Mouse (Mus musculus) neural tube, embryonic 11.5 days (tissue): ENCODE measurements around the gene Fbxo7. TPM values are rescaled to one million over a fixed set of nuclear protein-coding genes. Genes with fewer than 3 reads are reported as not detected.
"Not testable (repeated sequence)": the region's sequence is repeated elsewhere in the genome, so short reads cannot be mapped to it uniquely, and the experiment has no call there.

ENCODE experiments used
- ATAC-seq: fragments of 200-750 bp; cut with Nextera tagmentation; 2 replicates; pipeline ENCODE4 v1.8.0; 2017; ENCODE audit warnings: moderate number of reproducible peaks, mild to moderate bottlenecking, moderate TSS enrichment, moderate library complexity; ENCODE audit not compliant: insufficient read depth, low FRiP score, low TSS enrichment
- DNase-seq: peaks from one replicate; pipeline ENCODE4 v3.0.0-alpha.2; 2015; ENCODE audit warnings: low spot score
- H3K27ac ChIP-seq: fragments of 300-500 bp; sonication (generic); 2 replicates; pipeline ENCODE4 v1.5.1; 2014; ENCODE audit warnings: low read depth, mild to moderate bottlenecking, low read length
- H3K27me3 ChIP-seq: fragments of 300-500 bp; sonication (generic); 2 replicates; pipeline ENCODE4 v1.6.1; 2014; ENCODE audit warnings: mild to moderate bottlenecking, low read length, mixed read lengths; ENCODE audit not compliant: control insufficient read depth, insufficient read depth
- H3K36me3 ChIP-seq: fragments of 300-500 bp; sonication (generic); 2 replicates; pipeline ENCODE4 v1.6.1; 2014; ENCODE audit warnings: mild to moderate bottlenecking, low read length, moderate library complexity, mixed read lengths; ENCODE audit not compliant: control insufficient read depth, insufficient read depth
- H3K4me1 ChIP-seq: fragments of 300-500 bp; sonication (generic); 2 replicates; pipeline ENCODE4 v1.6.1; 2014; ENCODE audit warnings: low read length, mixed read lengths; ENCODE audit not compliant: control insufficient read depth, insufficient read depth
- H3K4me2 ChIP-seq: fragments of 300-500 bp; sonication (generic); 2 replicates; pipeline ENCODE4 v1.6.1; 2014; ENCODE audit warnings: low read depth, mild to moderate bottlenecking, moderate library complexity
- H3K4me3 ChIP-seq: fragments of 300-500 bp; sonication (generic); 2 replicates; pipeline ENCODE4 v1.5.1; 2014; ENCODE audit warnings: low read depth, low read length
- H3K9ac ChIP-seq: fragments of 300-500 bp; sonication (generic); 2 replicates; pipeline ENCODE4 v1.6.1; 2014; ENCODE audit warnings: mild to moderate bottlenecking, low read length
- H3K9me3 ChIP-seq: fragments of 300-500 bp; sonication (generic); 2 replicates; pipeline ENCODE4 v1.6.1; 2016; ENCODE audit warnings: low read length; ENCODE audit not compliant: control insufficient read depth
- WGBS: fragments of 180-500 bp; shearing (Covaris S2); extraction: QIAGEN DNeasy Blood & Tissue Kit; methylation state at CpG from one replicate; pipeline ENCODE4 v1.1.7; 2014; 5-methylcytosine and 5-hydroxymethylcytosine counted together
- polyA plus RNA-seq: library from polyadenylated mRNA; unstranded; fragments of >200 nt; fragmentation: Nextera tagmentation; extraction: Ambion mirVana; gene quantifications from 2 replicates; pipeline ENCODE4 v1.2.1, GENCODE M21; 2014

Gene Fbxo7
- polyA plus RNA-seq, 1 experiment from 2014 or later, result 22.9 TPM

DNA sequence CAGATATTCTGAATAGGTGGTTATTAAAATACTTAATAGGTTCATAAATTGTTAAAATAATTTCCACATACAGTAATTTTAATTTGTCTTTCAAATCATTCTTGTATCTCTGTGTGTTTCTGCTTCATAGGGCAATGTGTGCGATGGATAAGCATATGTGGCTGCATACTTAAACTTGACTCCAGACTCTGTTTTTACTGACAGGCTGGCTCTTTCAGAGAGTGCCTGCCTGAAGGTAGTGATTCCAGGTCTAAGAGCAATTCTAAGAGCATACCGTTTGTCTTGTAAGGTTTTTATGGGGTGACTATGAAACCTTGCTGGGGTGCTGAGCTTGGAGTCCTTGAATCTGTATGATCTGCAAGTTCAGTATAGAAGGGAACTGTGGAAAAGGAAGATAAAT is 4.1 kb downstream of the Fbxo7 start:
- no peaks in the 10 kb centered on the region for H3K9me3 ChIP-seq
- no peak overlapping the region for H3K27ac ChIP-seq
- no peaks in the 10 kb centered on the region for H3K27me3 ChIP-seq
- H3K36me3 ChIP-seq, result no peaks in the 10 kb centered on the region
- H3K4me2 ChIP-seq, result no peak overlapping the region
- no peak overlapping the region for H3K9ac ChIP-seq
- ATAC-seq, result no peak
- WGBS, result 82% methylated on average over 2 of the region's 2 CpGs
- H3K4me3 ChIP-seq, result no peak overlapping the region
- DNase-seq, result no peak
- H3K4me1 ChIP-seq, result no peaks in the 10 kb centered on the region

DNA sequence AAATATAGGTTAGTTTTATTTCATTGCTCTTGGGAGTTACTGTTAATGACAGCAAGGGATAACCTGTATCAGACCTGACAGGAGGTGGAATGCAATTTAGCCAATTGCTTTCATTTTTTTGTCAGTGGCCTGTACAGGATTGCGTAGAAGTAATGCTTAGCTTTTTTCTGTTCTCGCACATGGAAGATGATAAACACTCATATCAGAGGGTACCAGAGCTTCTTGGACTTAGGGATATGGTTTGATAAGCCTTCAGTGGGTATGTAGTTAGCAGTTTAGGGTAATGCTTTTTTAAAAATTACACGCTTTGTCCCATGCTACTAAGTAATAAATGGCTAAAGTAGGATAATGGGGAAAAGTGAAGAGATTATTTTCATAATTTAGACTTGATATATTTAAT is 4.6 kb downstream of the Fbxo7 start:
- no peak for ATAC-seq
- H3K36me3 ChIP-seq, result no peaks in the 10 kb centered on the region
- 96% methylated on average over 3 of the region's 3 CpGs for WGBS

GRCm38 (mm10) chr10:86026807-86027206 is 5.0 kb downstream of the Fbxo7 start:
- not testable (repeated sequence) for DNase-seq, H3K4me2 ChIP-seq, H3K27me3 ChIP-seq, H3K27ac ChIP-seq, ATAC-seq, H3K9ac ChIP-seq, H3K4me1 ChIP-seq, H3K36me3 ChIP-seq, H3K4me3 ChIP-seq, H3K9me3 ChIP-seq
- 83% methylated on average over 1 of the region's 1 CpGs for WGBS

More for the DNA sequence above, 4.6 kb downstream of the Fbxo7 start:
- Histone ChIP-seq H3K27me3 (no peaks in the 10 kb centered on the region), H3K9ac (no peak overlapping the region), H3K9me3 (no peaks in the 10 kb centered on the region), H3K4me3 (no peak overlapping the region), H3K27ac (no peak overlapping the region), H3K4me2 (no peak overlapping the region), H3K4me1 (no peaks in the 10 kb centered on the region)
- no peak for DNase-seq

GRCm38 (mm10) chr10:86030743-86031142 is 9.0 kb downstream of the Fbxo7 start:
- Histone ChIP-seq H3K4me2 (no peak overlapping the region), H3K9ac (no peak overlapping the region), H3K36me3 (no peaks in the 10 kb centered on the region), H3K4me1 (0 out of 2 replicates have a peak, but pooled peaks cover 3% of the 10 kb centered on the region), H3K4me3 (no peak overlapping the region), H3K27me3 (no peaks in the 10 kb centered on the region), H3K27ac (no peak overlapping the region), H3K9me3 (no peaks in the 10 kb centered on the region)
- DNase-seq (no peak), ATAC-seq (no peak)
- WGBS, result 93% methylated on average over 7 of the region's 7 CpGs

DNA sequence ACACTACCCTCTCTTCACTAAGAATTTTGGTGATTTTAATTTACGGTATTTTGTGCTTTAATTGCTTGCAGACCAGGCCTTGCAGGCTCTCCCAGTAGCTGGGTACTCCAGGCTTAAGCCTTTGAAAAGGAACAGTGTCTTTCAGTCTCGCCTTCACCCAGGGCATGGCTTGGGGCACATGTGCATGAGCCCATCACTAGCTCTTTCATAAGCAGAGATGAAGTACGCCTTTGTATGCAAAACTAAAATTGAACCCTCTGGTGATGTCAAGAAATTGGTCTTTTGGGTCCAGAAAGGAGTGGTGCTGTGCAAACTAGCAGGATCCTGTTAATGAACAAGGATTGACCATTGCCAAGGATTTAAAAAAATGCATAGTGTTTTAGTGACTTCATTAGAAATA is 10.7 kb downstream of the Fbxo7 start:
- ATAC-seq, result no peak
- Histone ChIP-seq H3K27me3 (no peaks in the 10 kb centered on the region), H3K4me1 (0 out of 2 replicates have a peak, but pooled peaks cover 3% of the 10 kb centered on the region), H3K4me3 (no peak overlapping the region), H3K36me3 (no peaks in the 10 kb centered on the region), H3K9ac (no peak overlapping the region), H3K9me3 (no peaks in the 10 kb centered on the region), H3K27ac (no peak overlapping the region), H3K4me2 (no peak overlapping the region)
- 72% methylated on average over 3 of the region's 3 CpGs for WGBS
- DNase-seq, result no peak

DNA sequence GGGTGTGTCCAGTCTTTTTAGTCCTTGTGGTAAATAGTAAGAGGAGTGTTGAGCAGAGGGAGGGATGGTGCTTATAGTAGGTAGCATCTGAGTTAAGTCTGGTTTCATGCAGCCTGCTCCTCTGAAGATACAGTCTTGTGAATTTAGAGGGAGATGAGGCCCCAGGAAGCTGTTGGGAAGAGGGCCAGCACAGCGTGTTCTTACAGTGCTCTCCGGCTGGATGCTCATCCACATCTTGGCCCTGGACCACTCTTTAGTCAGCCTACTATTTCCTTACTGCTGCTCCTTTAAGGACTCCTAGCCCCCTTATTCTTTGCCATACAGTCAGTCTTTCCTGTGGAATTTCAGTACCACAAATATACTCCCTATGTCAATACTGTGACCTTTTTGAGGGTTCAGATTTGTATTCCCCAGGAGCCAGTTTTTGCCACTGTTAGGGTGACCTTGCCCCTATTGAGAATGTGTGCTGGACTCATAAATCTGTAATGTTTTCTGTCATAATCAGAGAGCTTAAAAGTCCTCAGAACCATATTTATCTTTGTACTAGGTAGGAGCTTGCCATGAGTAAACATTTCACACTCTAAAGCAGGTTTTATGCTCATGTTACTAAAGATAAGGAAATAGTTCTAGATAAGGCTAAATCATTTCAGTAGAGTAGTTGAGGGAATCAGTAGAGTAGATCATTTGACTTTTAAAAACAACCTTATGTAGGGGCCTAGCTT is 12.4 kb downstream of the Fbxo7 start:
- Histone ChIP-seq H3K36me3 (no peaks in the 10 kb centered on the region), H3K9ac (no peak overlapping the region), H3K4me3 (no peak overlapping the region), H3K4me1 (0 out of 2 replicates have a peak, but pooled peaks cover 3% of the 10 kb centered on the region), H3K27ac (no peak overlapping the region), H3K27me3 (no peaks in the 10 kb centered on the region), H3K9me3 (no peaks in the 10 kb centered on the region), H3K4me2 (no peak overlapping the region)
- DNase-seq, result no peak
- WGBS, result 89% methylated on average over 2 of the region's 2 CpGs
- no peak for ATAC-seq

- no peak overlapping the region for H3K4me2 ChIP-seq
- no peak overlapping the region for H3K9ac ChIP-seq
- no peak overlapping the region for H3K4me3 ChIP-seq
- no peaks in the 10 kb centered on the region for H3K36me3 ChIP-seq
- WGBS, result 85% methylated on average over 4 of the region's 4 CpGs
- H3K27ac ChIP-seq, result no peak overlapping the region
- H3K27me3 ChIP-seq, result no peaks in the 10 kb centered on the region
- no peaks in the 10 kb centered on the region for H3K4me1 ChIP-seq
- DNase-seq, result no peak
- H3K9me3 ChIP-seq, result no peaks in the 10 kb centered on the region
- no peak for ATAC-seq
These were observed 21.9 kb downstream of the Fbxo7 start for GRCm38 (mm10) chr10:86043651-86044050.

- H3K36me3 ChIP-seq, result no peaks in the 10 kb centered on the region
- DNase-seq (no peak), ATAC-seq (no peak)
- no peaks in the 10 kb centered on the region for H3K9me3 ChIP-seq
- H3K4me3 ChIP-seq, result no peak overlapping the region
- H3K9ac ChIP-seq, result no peak overlapping the region
- H3K27me3 ChIP-seq, result no peaks in the 10 kb centered on the region
- WGBS, result 88% methylated on average over 8 of the region's 8 CpGs
- H3K4me2 ChIP-seq, result no peak overlapping the region
- H3K4me1 ChIP-seq, result no peaks in the 10 kb centered on the region
- H3K27ac ChIP-seq, result no peak overlapping the region
These were observed 22.3 kb downstream of the Fbxo7 start for GRCm38 (mm10) chr10:86044066-86044465.

DNA sequence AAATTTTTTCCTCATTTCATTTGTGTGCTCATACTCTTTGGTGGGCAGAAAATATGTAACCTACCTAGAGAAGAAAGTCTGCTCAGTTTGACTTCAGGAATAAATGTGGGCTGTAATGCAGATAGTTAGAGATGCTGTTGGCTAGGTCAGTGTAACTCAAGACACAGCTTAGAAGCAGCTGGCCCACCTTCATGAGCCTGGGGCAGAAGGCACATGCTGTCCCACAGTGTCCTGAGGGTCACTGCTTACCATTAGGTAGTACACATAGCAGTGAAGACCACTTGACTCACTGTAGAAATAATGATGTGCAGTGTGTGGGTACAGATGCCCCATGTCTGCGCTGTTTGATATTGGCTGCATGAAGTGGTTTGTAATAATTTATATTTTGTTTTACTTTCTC is 24.6 kb downstream of the Fbxo7 start:
- no peak overlapping the region for H3K27ac ChIP-seq
- no peaks in the 10 kb centered on the region for H3K27me3 ChIP-seq
- H3K4me2 ChIP-seq, result no peak overlapping the region
- H3K36me3 ChIP-seq, result no peaks in the 10 kb centered on the region; the same call in 1 of the 2 replicates
- no peak overlapping the region for H3K9ac ChIP-seq
- H3K4me3 ChIP-seq, result no peak overlapping the region
- H3K9me3 ChIP-seq, result no peaks in the 10 kb centered on the region
- ATAC-seq (no peak), DNase-seq (no peak)
- 86% methylated on average over 1 of the region's 1 CpGs for WGBS
- no peaks in the 10 kb centered on the region for H3K4me1 ChIP-seq
